Mouse (Mus musculus): Measurements from ENCODE around the gene Tbc1d10c.
A peak's percentile ranks its signal among the peaks of the same experiment; 100 is the strongest.

- TF ChIP-seq ETS1 (conservative IDR thresholded peaks at IDR 0.05; ENCODE audit: low read depth, low read length) (no peak), JUN (IDR thresholded peaks at IDR 0.05; ENCODE audit: insufficient read depth, low read depth, low read length) (no peak), POLR2A (IDR thresholded peaks at IDR 0.05; ENCODE audit: low read depth, low read length) (no peak), CTCF (conservative IDR thresholded peaks at IDR 0.05 in 1 of 2, IDR thresholded peaks at IDR 0.05 in 1 of 2; ENCODE audit: low read depth in 2 of 2, low read length in 2 of 2) (no peak), USF2 (conservative IDR thresholded peaks at IDR 0.05; ENCODE audit: low read depth, low read length) (no peak), EP300 (IDR thresholded peaks at IDR 0.05; ENCODE audit: low read length) (no peak), ZC3H11A (IDR thresholded peaks at IDR 0.05; ENCODE audit: low read depth, low read length) (no peak), MXI1 (IDR thresholded peaks at IDR 0.05; ENCODE audit: low read depth, low read length) (peak; percentile 44; the same call in 1 of the 2 replicates), TCF12 (IDR thresholded peaks at IDR 0.05; ENCODE audit: low read depth, low read length) (no peak)
Measured at GRCm38 (mm10) chr19:4149283-4149682, 41.8 kb downstream of the Tbc1d10c start.
